ENCODE assay signal across 14 mouse cellular contexts in genomic region chr1:37956690-37957431, GRCm38 (mm10). TPM values are rescaled to one million over a fixed set of nuclear protein-coding genes. Genes with fewer than 3 reads are reported as not detected.
A peak's percentile ranks its signal among the peaks of the same experiment; 100 is the strongest.
DNase-seq lines count a peak whose midpoint lies in the region; ATAC-seq lines count a peak whose summit lies in the region.
"Had no signal": no experiment of that assay in that cellular context is flagged by ENCODE, and none has a peak within 500 bp of the region (broad histone marks: within the 10 kb centered on the region; RNA-seq: fewer than 3 reads in every experiment).

No protein-coding gene starts in this region.

- no peaks in the 10 kb centered on the region for H3K27me3 ChIP-seq in hindbrain, embryonic 14.5 days (ENCODE audit: control insufficient read depth, insufficient read depth, low read length)
- no peaks in the 10 kb centered on the region for H3K27me3 ChIP-seq in hindbrain, embryonic 10.5 days (ENCODE audit: insufficient read depth, poor library complexity, severe bottlenecking)
- H3K27me3 ChIP-seq in lung, embryonic 16.5 days (ENCODE audit: control insufficient read depth, insufficient read depth, low read depth, low read length), result no peaks in the 10 kb centered on the region
- H3K27me3 ChIP-seq in intestine, embryonic 15.5 days (replicated peaks), result no peaks in the 10 kb centered on the region; the same call in 1 of the 2 replicates

- H3K4me3 ChIP-seq in hindbrain, embryonic 14.5 days (replicated peaks; ENCODE audit: low read length), result no peak overlapping the region
- no peak overlapping the region for H3K4me3 ChIP-seq in hindbrain, embryonic 10.5 days
- no peak overlapping the region for H3K4me3 ChIP-seq in lung, embryonic 16.5 days (ENCODE audit: low read length)
- H3K4me3 ChIP-seq in intestine, embryonic 15.5 days (replicated peaks), result no peak overlapping the region

- DNase-seq in hindbrain, embryonic 14.5 days (ENCODE audit: low spot score), result peak; percentile 68
- no peak for DNase-seq in hindbrain, embryonic 10.5 days (ENCODE audit: low spot score)
- DNase-seq in lung, adult 18-20 months, result no peak
- DNase-seq in Muller cell, postnatal 12 days (ENCODE audit: inconsistent ontology term), result peak; percentile 37
- DNase-seq in adrenal gland, postnatal 25 days, result peak; percentile 26
- DNase-seq in spleen, postnatal 4 days (ENCODE audit: low spot score in 2 of 2), result no peak
- DNase-seq: cerebellum, adult 9-11 months; heart, postnatal 4 days; thymus, adult 2 months had no signal

- no peak for ATAC-seq in hindbrain, embryonic 14.5 days (ENCODE audit: low FRiP score)
- ATAC-seq in lung, embryonic 16.5 days (ENCODE audit: low read depth), result peak; percentile 91
- no peak for ATAC-seq in intestine, embryonic 15.5 days

- H3K36me3 ChIP-seq in hindbrain, embryonic 14.5 days (replicated peaks; ENCODE audit: control insufficient read depth, insufficient read depth), result no peaks in the 10 kb centered on the region
- no peaks in the 10 kb centered on the region for H3K36me3 ChIP-seq in hindbrain, embryonic 10.5 days
- H3K36me3 ChIP-seq in lung, embryonic 16.5 days (ENCODE audit: control insufficient read depth, insufficient read depth, low read length), result no peaks in the 10 kb centered on the region
- no peaks in the 10 kb centered on the region for H3K36me3 ChIP-seq in intestine, embryonic 15.5 days

- WGBS in hindbrain, embryonic 14.5 days, result 34% methylated on average over 3 of the region's 3 CpGs
- WGBS in hindbrain, embryonic 10.5 days, result 45% methylated on average over 3 of the region's 3 CpGs
- 1% methylated on average over 3 of the region's 3 CpGs for WGBS in lung, embryonic 16.5 days
- WGBS in intestine, embryonic 15.5 days, result 31% methylated on average over 3 of the region's 3 CpGs

- H3K4me2 ChIP-seq in hindbrain, embryonic 14.5 days (replicated peaks), result no peak overlapping the region
- H3K4me2 ChIP-seq in lung, embryonic 16.5 days (ENCODE audit: low read depth, low read length), result peak overlapping the region; percentile 33
- no peak overlapping the region for H3K4me2 ChIP-seq in intestine, embryonic 15.5 days (replicated peaks)
- H3K4me2 ChIP-seq: liver, embryonic 11.5 days had no signal

- H3K27ac ChIP-seq in hindbrain, embryonic 14.5 days, result no peak overlapping the region
- no peak overlapping the region for H3K27ac ChIP-seq in hindbrain, embryonic 10.5 days
- peak overlapping the region; percentile 77 for H3K27ac ChIP-seq in lung, embryonic 16.5 days (ENCODE audit: low read length)
- H3K27ac ChIP-seq in intestine, embryonic 15.5 days, result no peak overlapping the region

- no peaks in the 10 kb centered on the region for H3K9me3 ChIP-seq in hindbrain, embryonic 14.5 days (ENCODE audit: control insufficient read depth, low read length)
- H3K9me3 ChIP-seq in hindbrain, embryonic 10.5 days, result no peaks in the 10 kb centered on the region
- no peaks in the 10 kb centered on the region for H3K9me3 ChIP-seq in lung, embryonic 16.5 days (ENCODE audit: control insufficient read depth, low read length)
- H3K9me3 ChIP-seq in intestine, embryonic 15.5 days, result no peaks in the 10 kb centered on the region

- no peaks in the 10 kb centered on the region for H3K4me1 ChIP-seq in hindbrain, embryonic 14.5 days (replicated peaks; ENCODE audit: control insufficient read depth, insufficient read depth, low read length)
- peaks cover 7% of the 10 kb centered on the region; the same call in 1 of the 2 replicates for H3K4me1 ChIP-seq in hindbrain, embryonic 10.5 days (replicated peaks)
- H3K4me1 ChIP-seq in lung, embryonic 16.5 days (replicated peaks; ENCODE audit: control insufficient read depth, insufficient read depth, low read length), result peaks cover 13% of the 10 kb centered on the region
- no peaks in the 10 kb centered on the region for H3K4me1 ChIP-seq in intestine, embryonic 15.5 days (replicated peaks)

- no peak overlapping the region for H3K9ac ChIP-seq in hindbrain, embryonic 14.5 days
- H3K9ac ChIP-seq in lung, embryonic 16.5 days (ENCODE audit: low read length), result no peak overlapping the region
- no peak overlapping the region for H3K9ac ChIP-seq in intestine, embryonic 15.5 days

RNA-seq across cellular contexts. Expression of gene Lyg1, which starts 0.7 kb away (rescaled TPM):
- not detected in 2 replicates for polyA plus RNA-seq in hindbrain, embryonic 14.5 days (2014; fragmentation: Nextera tagmentation; extraction: Ambion mirVana)
- not detected in 2 replicates for polyA plus RNA-seq in hindbrain, embryonic 10.5 days (2016; fragmentation: Nextera tagmentation; extraction: Ambion mirVana)
- polyA plus RNA-seq in lung, embryonic 16.5 days (2015; fragmentation: Nextera tagmentation; extraction: Ambion mirVana), result not detected in 2 replicates
- not detected in 2 replicates for total RNA-seq in adrenal gland, postnatal 25 days (2021)
- not detected in 2 replicates for polyA plus RNA-seq in intestine, embryonic 15.5 days (2015; fragmentation: Nextera tagmentation; extraction: Ambion mirVana)
- total RNA-seq: adrenal gland, postnatal 4 days; granulocyte monocyte progenitor cell, adult 5-6 weeks; heart, postnatal 4 days had no signal
- polyA plus RNA-seq: liver, embryonic 11.5 days; thymus, adult 2 months had no signal

RNA-seq across cellular contexts. Expression of gene Lyg2, which starts 40.6 kb away (rescaled TPM):
- not detected in 2 replicates for polyA plus RNA-seq in hindbrain, embryonic 14.5 days (2014; fragmentation: Nextera tagmentation; extraction: Ambion mirVana)
- polyA plus RNA-seq in hindbrain, embryonic 10.5 days (2016; fragmentation: Nextera tagmentation; extraction: Ambion mirVana), result not detected in 2 replicates
- polyA plus RNA-seq in lung, embryonic 16.5 days (2015; fragmentation: Nextera tagmentation; extraction: Ambion mirVana), result not detected in 2 replicates
- total RNA-seq in adrenal gland, postnatal 25 days (2021), result not detected in 2 replicates
- polyA plus RNA-seq in intestine, embryonic 15.5 days (2015; fragmentation: Nextera tagmentation; extraction: Ambion mirVana), result not detected in 2 replicates
- total RNA-seq: adrenal gland, postnatal 4 days; granulocyte monocyte progenitor cell, adult 5-6 weeks; heart, postnatal 4 days had no signal
- polyA plus RNA-seq: liver, embryonic 11.5 days had no signal

RNA-seq across cellular contexts. Expression of gene Txndc9, which starts 40.8 kb away (rescaled TPM):
- 129 and 144 TPM in 2 replicates for polyA plus RNA-seq in hindbrain, embryonic 14.5 days (2014; fragmentation: Nextera tagmentation; extraction: Ambion mirVana)
- 166 and 167 TPM in 2 replicates for polyA plus RNA-seq in hindbrain, embryonic 10.5 days (2016; fragmentation: Nextera tagmentation; extraction: Ambion mirVana)
- 142 TPM in 2 replicates for polyA plus RNA-seq in lung, embryonic 16.5 days (2015; fragmentation: Nextera tagmentation; extraction: Ambion mirVana)
- total RNA-seq in adrenal gland, postnatal 25 days (2021), result 59.9 and 86.4 TPM in 2 replicates
- polyA plus RNA-seq in intestine, embryonic 15.5 days (2015; fragmentation: Nextera tagmentation; extraction: Ambion mirVana), result 130 and 146 TPM in 2 replicates

RNA-seq across cellular contexts. Expression of gene Eif5b, which starts 40.9 kb away (rescaled TPM):
- polyA plus RNA-seq in hindbrain, embryonic 14.5 days (2014; fragmentation: Nextera tagmentation; extraction: Ambion mirVana), result 18.7 and 19.6 TPM in 2 replicates
- 16.4 and 25.6 TPM in 2 replicates for polyA plus RNA-seq in hindbrain, embryonic 10.5 days (2016; fragmentation: Nextera tagmentation; extraction: Ambion mirVana)
- polyA plus RNA-seq in lung, embryonic 16.5 days (2015; fragmentation: Nextera tagmentation; extraction: Ambion mirVana), result 19.5 and 21.7 TPM in 2 replicates
- 50.8 and 50.9 TPM in 2 replicates for total RNA-seq in adrenal gland, postnatal 25 days (2021)
- 26.2 and 28.7 TPM in 2 replicates for polyA plus RNA-seq in intestine, embryonic 15.5 days (2015; fragmentation: Nextera tagmentation; extraction: Ambion mirVana)

Comparison
In these comparisons a context has a peak if more than half of its experiments do, and no peak if none do; other contexts are left out.
1. DNase-seq: peak in hindbrain, embryonic 14.5 days (single experiment), Muller cell, postnatal 12 days (single experiment) and adrenal gland, postnatal 25 days (single experiment); none in hindbrain, embryonic 10.5 days (single experiment), lung, adult 18-20 months (0 of 2) and spleen, postnatal 4 days (0 of 2).